Mouse (Mus musculus): ENCODE data around the gene Ints3. TPM values are rescaled to one million over a fixed set of nuclear protein-coding genes. Genes with fewer than 3 reads are reported as not detected.

The Ints3 gene
- 15.3 and 25.4 TPM in 2 replicates for polyA plus RNA-seq (2015; fragmentation: Nextera tagmentation; extraction: Ambion mirVana)

GRCm38 (mm10) chr3:90433381-90434020 lies at the start of gene Ints3:
Gene Ints3, minus strand, starts transcription at chr3:90433622.

GRCm38 (mm10) chr3:90475831-90476611 lies 42.6 kb upstream of the Ints3 start, which contains the start of gene Ilf2:
Gene Ilf2, plus strand, starts transcription at chr3:90476126.

DNA sequence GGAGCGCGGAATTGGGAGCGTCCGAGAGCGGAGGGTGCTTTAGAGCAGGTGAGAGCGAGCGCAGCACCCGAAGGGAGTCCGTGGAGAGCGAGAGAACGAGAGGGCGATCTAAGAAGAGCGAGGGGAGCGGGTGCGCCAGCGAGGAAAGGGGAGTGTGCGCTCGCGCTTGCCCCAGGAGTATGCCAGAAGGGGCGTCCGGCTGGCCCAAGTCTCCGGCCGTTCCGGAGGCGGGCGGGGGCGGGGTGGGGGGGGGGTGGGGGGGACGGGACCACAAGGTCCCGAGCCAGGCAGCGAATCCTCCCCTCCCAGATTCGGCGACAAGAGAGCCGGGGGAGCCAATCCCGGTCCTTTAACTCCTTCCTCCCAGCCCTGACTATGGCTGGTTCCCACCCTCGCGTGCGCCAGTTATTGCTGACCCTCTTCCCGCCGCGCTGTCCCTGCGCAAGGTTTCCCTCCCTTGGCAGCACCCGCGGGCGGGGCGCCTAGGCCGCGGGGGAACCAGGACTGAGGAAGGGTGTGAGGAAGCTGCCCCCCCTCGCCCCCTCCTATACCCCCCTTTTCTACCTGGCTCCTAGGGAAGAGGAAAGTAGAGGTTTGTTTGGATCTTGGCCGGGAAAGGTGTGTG lies 32.4 kb upstream of the Ints3 start, which contains the start of gene Npr1:
Gene Npr1, minus strand, starts transcription at position 181 of the 625 bp plus-strand sequence.

DNA sequence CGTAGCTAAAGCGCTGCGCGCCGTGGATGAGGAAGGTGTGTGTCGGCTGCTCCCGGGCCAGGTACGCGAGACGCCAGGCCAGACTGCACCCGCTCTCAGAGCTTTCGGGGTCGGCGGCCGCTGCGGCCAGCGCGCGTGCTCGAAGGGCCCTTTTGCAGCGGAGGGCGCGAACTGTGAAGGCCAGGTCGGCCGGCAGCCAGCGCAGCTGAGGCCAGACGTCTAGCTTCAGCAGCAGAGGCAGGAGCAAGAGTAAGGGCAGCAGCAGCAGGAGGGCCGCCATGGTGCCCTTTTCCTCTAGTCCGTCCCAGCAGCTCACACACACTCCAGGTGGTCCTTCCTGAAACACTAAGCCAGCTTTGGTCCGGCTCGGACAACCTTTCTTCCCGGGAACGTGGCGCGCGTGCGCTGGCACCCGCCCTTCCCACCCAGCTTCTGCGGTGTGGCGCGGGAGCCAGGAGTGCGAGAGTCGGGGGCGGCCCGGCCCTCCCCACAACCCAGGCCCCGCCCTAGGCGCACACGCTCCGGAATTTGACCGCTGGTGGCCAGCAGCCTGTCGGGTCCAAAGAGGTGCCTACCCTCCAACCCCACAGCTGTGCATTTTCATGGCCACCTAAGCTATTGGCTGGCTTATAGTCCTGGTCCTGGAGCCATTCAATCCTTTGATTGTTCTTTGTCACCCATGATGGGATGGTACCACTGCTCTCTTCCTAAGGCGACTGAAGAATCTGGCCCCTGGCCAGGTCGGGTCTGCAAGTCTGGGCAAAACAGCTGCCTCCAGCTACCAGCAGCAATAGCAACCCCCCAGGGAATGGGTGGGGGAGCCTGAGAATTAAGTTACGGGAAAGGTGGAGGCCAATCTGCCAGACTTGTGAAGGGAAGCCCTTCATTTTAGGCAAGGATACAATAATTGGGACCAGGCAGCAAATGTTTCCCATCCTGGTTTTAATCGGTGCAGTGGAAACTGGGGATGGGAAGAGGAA lies 43.6 kb downstream of the Ints3 start, which contains the start of gene Slc27a3:
Gene Slc27a3, minus strand, starts transcription at position 428 of the 980 bp plus-strand sequence.

Other genes with a start within 250 kb of the Ints3 start
- 2,050 and 4,492 TPM in 2 replicates for gene Rps27, start 220.0 kb downstream of the Ints3 start, polyA plus RNA-seq (2015; fragmentation: Nextera tagmentation; extraction: Ambion mirVana)
- gene Rab13, start 219.9 kb downstream of the Ints3 start, polyA plus RNA-seq (2015; fragmentation: Nextera tagmentation; extraction: Ambion mirVana), result 38.9 and 63.6 TPM in 2 replicates
- 178 and 208 TPM in 2 replicates for gene Jtb, start 202.0 kb downstream of the Ints3 start, polyA plus RNA-seq (2015; fragmentation: Nextera tagmentation; extraction: Ambion mirVana)
- 2.3 and 2.5 TPM in 2 replicates for gene Creb3l4, start 190.1 kb downstream of the Ints3 start, polyA plus RNA-seq (2015; fragmentation: Nextera tagmentation; extraction: Ambion mirVana)
- 107 and 126 TPM in 2 replicates for gene Slc39a1, start 185.4 kb downstream of the Ints3 start, polyA plus RNA-seq (2015; fragmentation: Nextera tagmentation; extraction: Ambion mirVana)
- 16.6 and 20.6 TPM in 2 replicates for gene Crtc2, start 179.5 kb downstream of the Ints3 start, polyA plus RNA-seq (2015; fragmentation: Nextera tagmentation; extraction: Ambion mirVana)
- 2.0 and 2.4 TPM in 2 replicates for gene Dennd4b, start 168.4 kb downstream of the Ints3 start, polyA plus RNA-seq (2015; fragmentation: Nextera tagmentation; extraction: Ambion mirVana)
- gene Gatad2b, start 140.4 kb downstream of the Ints3 start, polyA plus RNA-seq (2015; fragmentation: Nextera tagmentation; extraction: Ambion mirVana), result 6.1 and 9.7 TPM in 2 replicates
- gene Slc27a3, start 43.7 kb downstream of the Ints3 start, polyA plus RNA-seq (2015; fragmentation: Nextera tagmentation; extraction: Ambion mirVana), result 43.2 and 97.6 TPM in 2 replicates
- 20.6 and 53.8 TPM in 2 replicates for gene Npr1, start 32.2 kb upstream of the Ints3 start, polyA plus RNA-seq (2015; fragmentation: Nextera tagmentation; extraction: Ambion mirVana)
- 77.1 and 81.3 TPM in 2 replicates for gene Ilf2, start 42.5 kb upstream of the Ints3 start, polyA plus RNA-seq (2015; fragmentation: Nextera tagmentation; extraction: Ambion mirVana)
- 90.4 and 135 TPM in 2 replicates for gene Snapin, start 57.4 kb upstream of the Ints3 start, polyA plus RNA-seq (2015; fragmentation: Nextera tagmentation; extraction: Ambion mirVana)
- gene Chtop, start 75.9 kb upstream of the Ints3 start, polyA plus RNA-seq (2015; fragmentation: Nextera tagmentation; extraction: Ambion mirVana), result 74.9 and 87.8 TPM in 2 replicates
- gene S100a1, start 80.8 kb upstream of the Ints3 start, polyA plus RNA-seq (2015; fragmentation: Nextera tagmentation; extraction: Ambion mirVana), result 127 and 178 TPM in 2 replicates
- gene S100a13, start 80.8 kb upstream of the Ints3 start, polyA plus RNA-seq (2015; fragmentation: Nextera tagmentation; extraction: Ambion mirVana), result 73.1 and 107 TPM in 2 replicates
- gene S100a14, start 93.2 kb upstream of the Ints3 start, polyA plus RNA-seq (2015; fragmentation: Nextera tagmentation; extraction: Ambion mirVana), result 0.50 and 0.77 TPM in 2 replicates
- gene S100a16, start 103.6 kb upstream of the Ints3 start, polyA plus RNA-seq (2015; fragmentation: Nextera tagmentation; extraction: Ambion mirVana), result 126 and 159 TPM in 2 replicates
- 0.11 and 0.14 TPM in 2 replicates for gene S100a3, start 127.0 kb upstream of the Ints3 start, polyA plus RNA-seq (2015; fragmentation: Nextera tagmentation; extraction: Ambion mirVana)
- not detected in 2 replicates for gene S100a2, start 156.6 kb upstream of the Ints3 start, polyA plus RNA-seq (2015; fragmentation: Nextera tagmentation; extraction: Ambion mirVana)
- not detected in 2 replicates for gene Gm42674, start 168.3 kb upstream of the Ints3 start, polyA plus RNA-seq (2015; fragmentation: Nextera tagmentation; extraction: Ambion mirVana)
- gene S100a4, start 170.1 kb upstream of the Ints3 start, polyA plus RNA-seq (2015; fragmentation: Nextera tagmentation; extraction: Ambion mirVana), result 18.8 and 23.1 TPM in 2 replicates
- not detected in 2 replicates for gene S100a5, start 174.9 kb upstream of the Ints3 start, polyA plus RNA-seq (2015; fragmentation: Nextera tagmentation; extraction: Ambion mirVana)
- 423 and 740 TPM in 2 replicates for gene S100a6, start 179.3 kb upstream of the Ints3 start, polyA plus RNA-seq (2015; fragmentation: Nextera tagmentation; extraction: Ambion mirVana)
- gene S100a7a, start 220.4 kb upstream of the Ints3 start, polyA plus RNA-seq (2015; fragmentation: Nextera tagmentation; extraction: Ambion mirVana), result 0.10 and 0.22 TPM in 2 replicates
- 251 and 562 TPM in 2 replicates for gene S100a8, start 235.4 kb upstream of the Ints3 start, polyA plus RNA-seq (2015; fragmentation: Nextera tagmentation; extraction: Ambion mirVana)

Data from adrenal gland, postnatal 0 days (tissue).